Mouse (Mus musculus) forebrain, embryonic 13.5 days (tissue): ENCODE measurements at regions not wholly inside any gene's neighbourhood (a gene's known extent, or its start where the extent isn't known, plus 50 kb on each side); places are given as distances from the start of the nearest gene placed in this dataset.

Source experiments
- ATAC-seq: fragments of 200-750 bp; cut with Nextera tagmentation; 2 replicates; pipeline ENCODE4 v1.8.0; 2017
- H3K27ac ChIP-seq: fragments of 300-500 bp; sonication (generic); 2 replicates; pipeline ENCODE4 v1.5.1; 2015; ENCODE audit warnings: inconsistent platforms, mild to moderate bottlenecking, moderate library complexity
- H3K27me3 ChIP-seq: fragments of 300-500 bp; sonication (generic); 2 replicates; pipeline ENCODE4 v1.6.1; 2015; ENCODE audit warnings: mild to moderate bottlenecking, inconsistent platforms
- H3K36me3 ChIP-seq: fragments of 300-500 bp; sonication (generic); 2 replicates; pipeline ENCODE4 v1.6.1; 2015; ENCODE audit warnings: mild to moderate bottlenecking, inconsistent platforms; ENCODE audit not compliant: poor library complexity, severe bottlenecking
- H3K4me1 ChIP-seq: fragments of 300-500 bp; sonication (generic); 2 replicates; pipeline ENCODE4 v1.6.1; 2015; ENCODE audit warnings: inconsistent platforms
- H3K4me2 ChIP-seq: fragments of 300-500 bp; sonication (generic); 2 replicates; pipeline ENCODE4 v1.6.1; 2015; ENCODE audit warnings: inconsistent platforms, mild to moderate bottlenecking, moderate library complexity
- H3K4me3 ChIP-seq: fragments of 300-500 bp; sonication (generic); 2 replicates; pipeline ENCODE4 v1.5.1; 2015; ENCODE audit warnings: mild to moderate bottlenecking, inconsistent platforms
- H3K9ac ChIP-seq: fragments of 300-500 bp; sonication (generic); 2 replicates; pipeline ENCODE4 v1.6.1; 2015; ENCODE audit warnings: mild to moderate bottlenecking, inconsistent platforms
- H3K9me3 ChIP-seq: fragments of 300-500 bp; sonication (generic); replicated peaks from 2 replicates; pipeline ENCODE4 v1.6.1; 2016; ENCODE audit warnings: inconsistent platforms
- WGBS: fragments of 180-500 bp; shearing (Covaris S2); methylation state at CpG from one replicate; pipeline ENCODE4 v1.1.7; 2015; 5-methylcytosine and 5-hydroxymethylcytosine counted together

- no peak overlapping the region for H3K27ac ChIP-seq
- H3K9ac ChIP-seq: no peak overlapping the region
- H3K36me3 ChIP-seq: no peaks in the 10 kb centered on the region
- H3K27me3 ChIP-seq: no peaks in the 10 kb centered on the region
- H3K4me1 ChIP-seq: no peaks in the 10 kb centered on the region
- ATAC-seq: no peak
- no peak overlapping the region for H3K4me2 ChIP-seq
- H3K4me3 ChIP-seq: no peak overlapping the region
- H3K9me3 ChIP-seq: no peaks in the 10 kb centered on the region
- 34% methylated on average over 1 of the region's 1 CpGs for WGBS
These were observed 434.8 kb upstream of the Fsip2 start for GRCm38 (mm10) chr2:82508595-82508994.

- no peak overlapping the region for H3K9ac ChIP-seq
- H3K9me3 ChIP-seq: no peaks in the 10 kb centered on the region
- no peaks in the 10 kb centered on the region for H3K27me3 ChIP-seq
- H3K4me2 ChIP-seq: no peak overlapping the region
- no peaks in the 10 kb centered on the region for H3K36me3 ChIP-seq
- H3K4me3 ChIP-seq: no peak overlapping the region
- H3K4me1 ChIP-seq: no peaks in the 10 kb centered on the region
- ATAC-seq: peak; percentile 55; the same call in 1 of the 2 replicates
- no peak overlapping the region for H3K27ac ChIP-seq
- 70% methylated on average over 3 of the region's 3 CpGs for WGBS
These were observed 428.3 kb upstream of the Fsip2 start for GRCm38 (mm10) chr2:82515165-82515564.

GRCm38 (mm10) chr2:82519951-82520350 is 423.5 kb upstream of the Fsip2 start:
- no peak overlapping the region for H3K9ac ChIP-seq
- no peaks in the 10 kb centered on the region for H3K4me1 ChIP-seq
- H3K4me2 ChIP-seq: no peak overlapping the region
- H3K27ac ChIP-seq: no peak overlapping the region
- H3K27me3 ChIP-seq: no peaks in the 10 kb centered on the region
- ATAC-seq: no peak
- 89% methylated on average over 3 of the region's 3 CpGs for WGBS
- no peaks in the 10 kb centered on the region for H3K36me3 ChIP-seq
- H3K4me3 ChIP-seq: no peak overlapping the region
- H3K9me3 ChIP-seq: no peaks in the 10 kb centered on the region

- H3K4me3 ChIP-seq: no peak overlapping the region
- no peaks in the 10 kb centered on the region for H3K27me3 ChIP-seq
- no peaks in the 10 kb centered on the region for H3K36me3 ChIP-seq
- H3K4me1 ChIP-seq: no peaks in the 10 kb centered on the region
- no peak overlapping the region for H3K9ac ChIP-seq
- no peaks in the 10 kb centered on the region for H3K9me3 ChIP-seq
- no peak for ATAC-seq
- no peak overlapping the region for H3K4me2 ChIP-seq
- no peak overlapping the region for H3K27ac ChIP-seq
- WGBS: 82% methylated on average over 3 of the region's 3 CpGs
These were observed 404.5 kb upstream of the Fsip2 start for GRCm38 (mm10) chr2:82538958-82539357.

GRCm38 (mm10) chr2:82540676-82541075 is 402.8 kb upstream of the Fsip2 start:
- Histone ChIP-seq H3K4me2 (no peak overlapping the region), H3K9ac (no peak overlapping the region), H3K9me3 (no peaks in the 10 kb centered on the region), H3K27me3 (no peaks in the 10 kb centered on the region), H3K27ac (no peak overlapping the region), H3K36me3 (no peaks in the 10 kb centered on the region), H3K4me3 (no peak overlapping the region), H3K4me1 (no peaks in the 10 kb centered on the region)
- ATAC-seq: no peak

GRCm38 (mm10) chr2:82570358-82570757 is 373.1 kb upstream of the Fsip2 start:
- Histone ChIP-seq H3K27me3 (no peaks in the 10 kb centered on the region), H3K36me3 (no peaks in the 10 kb centered on the region), H3K9me3 (no peaks in the 10 kb centered on the region), H3K27ac (no peak overlapping the region), H3K4me2 (no peak overlapping the region), H3K9ac (no peak overlapping the region), H3K4me3 (no peak overlapping the region), H3K4me1 (no peaks in the 10 kb centered on the region)
- no peak for ATAC-seq

GRCm38 (mm10) chr2:82572099-82572498 is 371.3 kb upstream of the Fsip2 start:
- no peak overlapping the region for H3K4me3 ChIP-seq
- H3K27me3 ChIP-seq: no peaks in the 10 kb centered on the region
- H3K36me3 ChIP-seq: no peaks in the 10 kb centered on the region
- ATAC-seq: no peak
- no peak overlapping the region for H3K9ac ChIP-seq
- no peaks in the 10 kb centered on the region for H3K4me1 ChIP-seq
- H3K27ac ChIP-seq: no peak overlapping the region
- no peaks in the 10 kb centered on the region for H3K9me3 ChIP-seq
- H3K4me2 ChIP-seq: no peak overlapping the region
- 87% methylated on average over 2 of the region's 2 CpGs for WGBS

GRCm38 (mm10) chr2:82573841-82574240 is 369.6 kb upstream of the Fsip2 start:
- no peak for ATAC-seq
- Histone ChIP-seq H3K36me3 (no peaks in the 10 kb centered on the region), H3K9me3 (no peaks in the 10 kb centered on the region), H3K27ac (no peak overlapping the region), H3K4me3 (no peak overlapping the region), H3K9ac (no peak overlapping the region), H3K4me2 (no peak overlapping the region), H3K27me3 (no peaks in the 10 kb centered on the region), H3K4me1 (no peaks in the 10 kb centered on the region)
- WGBS: 33% methylated on average over 1 of the region's 1 CpGs

GRCm38 (mm10) chr2:82579665-82580064 is 363.8 kb upstream of the Fsip2 start:
- Histone ChIP-seq H3K27ac (no peak overlapping the region), H3K9me3 (no peaks in the 10 kb centered on the region), H3K36me3 (no peaks in the 10 kb centered on the region), H3K4me1 (no peaks in the 10 kb centered on the region), H3K4me2 (no peak overlapping the region), H3K9ac (no peak overlapping the region), H3K4me3 (no peak overlapping the region), H3K27me3 (no peaks in the 10 kb centered on the region)
- WGBS: 81% methylated on average over 1 of the region's 1 CpGs
- no peak for ATAC-seq

GRCm38 (mm10) chr2:82616185-82616584 is 327.2 kb upstream of the Fsip2 start:
- H3K9ac ChIP-seq: no peak overlapping the region
- no peaks in the 10 kb centered on the region for H3K27me3 ChIP-seq
- no peaks in the 10 kb centered on the region for H3K4me1 ChIP-seq
- WGBS: 4% methylated on average over 3 of the region's 3 CpGs
- H3K4me3 ChIP-seq: no peak overlapping the region
- no peak overlapping the region for H3K4me2 ChIP-seq
- no peaks in the 10 kb centered on the region for H3K36me3 ChIP-seq
- no peak overlapping the region for H3K27ac ChIP-seq
- H3K9me3 ChIP-seq: no peaks in the 10 kb centered on the region
- ATAC-seq: no peak; the same call in 1 of the 2 replicates

- no peak overlapping the region for H3K9ac ChIP-seq
- H3K27me3 ChIP-seq: no peaks in the 10 kb centered on the region
- H3K27ac ChIP-seq: no peak overlapping the region
- no peaks in the 10 kb centered on the region for H3K9me3 ChIP-seq
- 59% methylated on average over 1 of the region's 1 CpGs for WGBS
- no peak overlapping the region for H3K4me3 ChIP-seq
- H3K4me2 ChIP-seq: no peak overlapping the region
- no peak for ATAC-seq
- no peaks in the 10 kb centered on the region for H3K4me1 ChIP-seq
- no peaks in the 10 kb centered on the region for H3K36me3 ChIP-seq
These were observed 322.9 kb upstream of the Fsip2 start for GRCm38 (mm10) chr2:82620553-82620952.

GRCm38 (mm10) chr2:82644428-82644827 is 299.0 kb upstream of the Fsip2 start:
- Histone ChIP-seq H3K27ac (no peak overlapping the region), H3K27me3 (no peaks in the 10 kb centered on the region), H3K4me1 (no peaks in the 10 kb centered on the region), H3K4me3 (no peak overlapping the region), H3K9ac (no peak overlapping the region), H3K4me2 (no peak overlapping the region), H3K9me3 (no peaks in the 10 kb centered on the region), H3K36me3 (no peaks in the 10 kb centered on the region)
- no peak for ATAC-seq
- 84% methylated on average over 1 of the region's 1 CpGs for WGBS
